Mouse (Mus musculus): ENCODE data around the gene Ghr. TPM values are rescaled to one million over a fixed set of nuclear protein-coding genes. Genes with fewer than 3 reads are reported as not detected.

The Ghr gene
- polyA plus RNA-seq, 2 experiments from 2014 or later, result not detected

GRCm38 (mm10) chr15:3368261-3368832, 214.9 kb downstream of the Ghr start:
- ATAC-seq, result no peak

- ATAC-seq, result peak; percentile 79
Observed at GRCm38 (mm10) chr15:3356073-3356766, 227.1 kb downstream of the Ghr start.

GRCm38 (mm10) chr15:3353696-3354095, 229.6 kb downstream of the Ghr start:
- ATAC-seq, result no peak

GRCm38 (mm10) chr15:3349306-3350064, 233.8 kb downstream of the Ghr start:
- no peak for ATAC-seq

- ATAC-seq, result no peak
Observed at GRCm38 (mm10) chr15:3346682-3347081, 236.6 kb downstream of the Ghr start.

GRCm38 (mm10) chr15:3344555-3344954, 238.7 kb downstream of the Ghr start:
- no peak for ATAC-seq

- no peak for ATAC-seq
Observed at GRCm38 (mm10) chr15:3341806-3342582, 241.3 kb downstream of the Ghr start.

- no peak for ATAC-seq
Observed at GRCm38 (mm10) chr15:3339847-3340246, 243.4 kb downstream of the Ghr start.

GRCm38 (mm10) chr15:3332517-3332916, 250.8 kb downstream of the Ghr start:
- no peak for ATAC-seq

- no peak for ATAC-seq
Observed at GRCm38 (mm10) chr15:3331813-3332212, 251.5 kb downstream of the Ghr start.

- ATAC-seq, result no peak
Observed at GRCm38 (mm10) chr15:3330291-3330690, 253.0 kb downstream of the Ghr start.

- no peak for ATAC-seq
Observed at GRCm38 (mm10) chr15:3323041-3323440, 260.3 kb downstream of the Ghr start.

- no peak for ATAC-seq
Observed at GRCm38 (mm10) chr15:3319929-3320328, 263.4 kb downstream of the Ghr start.

- no peak for ATAC-seq
Observed at GRCm38 (mm10) chr15:3316617-3317016, 266.7 kb downstream of the Ghr start.

GRCm38 (mm10) chr15:3312937-3313336, 270.4 kb downstream of the Ghr start:
- no peak for ATAC-seq

- no peak for ATAC-seq
Observed at GRCm38 (mm10) chr15:3309856-3310255, 273.4 kb downstream of the Ghr start.

- no peak for ATAC-seq
Observed at GRCm38 (mm10) chr15:3303426-3303825, 279.9 kb downstream of the Ghr start, which contains the start of gene Ccdc152. Gene Ccdc152, minus strand, starts transcription at chr15:3303526.

- ATAC-seq, result no peak
Observed at GRCm38 (mm10) chr15:3300361-3301100, 282.8 kb downstream of the Ghr start.

- ATAC-seq, result no peak
Observed at GRCm38 (mm10) chr15:3297615-3298014, 285.7 kb downstream of the Ghr start.

- ATAC-seq, result no peak
Observed at GRCm38 (mm10) chr15:3295986-3296385, 287.3 kb downstream of the Ghr start.

- no peak for ATAC-seq
Observed at GRCm38 (mm10) chr15:3293477-3293876, 289.8 kb downstream of the Ghr start.

- no peak for ATAC-seq
Observed at GRCm38 (mm10) chr15:3290435-3290834, 292.9 kb downstream of the Ghr start.

Data from CD4-positive, CD25-positive, alpha-beta regulatory T cell, adult 4 months (primary cell).